Mouse (Mus musculus) urinary bladder, adult 18-20 months (tissue): ENCODE results near the gene Ngb.

Source experiments
- DNase-seq, 2 experiments: peaks; one replicate each; pipeline ENCODE4 v3.0.0; 2022; ENCODE audit warnings: low spot score in 2 of 2, mixed read lengths in 2 of 2

Gene Ngb

DNA sequence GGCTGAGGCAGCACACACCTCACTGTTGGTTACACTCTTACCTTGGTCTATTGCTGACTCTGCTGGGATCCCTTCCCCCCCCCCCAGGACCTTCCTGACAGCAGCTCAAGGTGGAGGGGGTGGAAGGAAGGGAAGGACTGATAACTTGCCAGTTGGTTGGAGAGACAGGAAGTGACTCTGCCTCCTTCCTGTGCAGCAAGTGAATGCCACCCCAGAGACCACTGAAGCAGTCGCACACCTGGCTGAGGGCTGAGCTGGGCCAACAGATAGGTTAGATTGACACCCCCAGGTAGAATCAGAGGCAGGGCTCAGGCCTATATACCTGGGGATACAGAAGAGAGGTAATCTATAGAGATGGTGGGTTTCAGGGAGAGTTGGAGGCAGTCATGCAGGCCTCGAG lies 10.4 kb downstream of the Ngb start:
- DNase-seq: no peak

DNA sequence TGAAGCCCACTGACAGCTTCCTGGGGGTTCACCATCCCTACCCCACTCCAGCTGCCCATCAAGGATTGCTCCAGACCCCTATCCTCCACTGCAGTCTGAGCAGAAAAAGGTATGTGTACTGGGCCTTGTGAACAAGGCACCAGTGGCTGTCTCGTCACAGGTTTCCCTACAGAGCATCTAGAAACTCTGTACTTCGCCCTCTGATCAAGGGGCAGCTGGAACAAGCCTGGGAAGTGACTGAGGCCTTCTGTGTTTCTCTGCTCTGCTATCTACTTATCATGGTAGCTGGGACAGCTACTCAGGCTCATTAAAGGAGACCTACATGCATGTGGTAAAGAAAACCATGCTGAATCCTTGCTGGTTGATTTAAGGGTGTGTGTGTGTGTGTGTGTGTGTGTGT lies 12.6 kb downstream of the Ngb start:
- DNase-seq: no peak

DNA sequence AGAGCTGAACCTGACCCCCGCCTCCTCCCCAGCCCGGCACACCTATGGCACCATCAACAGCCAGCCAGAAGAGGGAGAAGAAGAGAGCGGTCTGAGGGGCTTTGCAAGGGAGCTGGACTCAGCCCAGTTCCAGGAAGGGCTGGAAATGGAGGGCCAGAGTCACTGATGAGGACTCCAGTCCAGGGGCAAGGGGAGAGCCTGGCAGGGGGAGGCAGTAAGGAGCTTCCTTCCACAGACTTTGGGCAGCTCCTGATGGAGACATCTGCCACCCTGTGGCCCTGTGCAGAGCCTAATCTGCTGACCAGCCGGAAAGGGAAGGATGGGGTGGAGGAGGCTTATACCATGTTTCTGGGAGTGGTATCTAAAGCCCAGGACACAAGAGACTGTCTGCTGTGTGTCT lies 13.1 kb downstream of the Ngb start:
- no peak for DNase-seq

DNA sequence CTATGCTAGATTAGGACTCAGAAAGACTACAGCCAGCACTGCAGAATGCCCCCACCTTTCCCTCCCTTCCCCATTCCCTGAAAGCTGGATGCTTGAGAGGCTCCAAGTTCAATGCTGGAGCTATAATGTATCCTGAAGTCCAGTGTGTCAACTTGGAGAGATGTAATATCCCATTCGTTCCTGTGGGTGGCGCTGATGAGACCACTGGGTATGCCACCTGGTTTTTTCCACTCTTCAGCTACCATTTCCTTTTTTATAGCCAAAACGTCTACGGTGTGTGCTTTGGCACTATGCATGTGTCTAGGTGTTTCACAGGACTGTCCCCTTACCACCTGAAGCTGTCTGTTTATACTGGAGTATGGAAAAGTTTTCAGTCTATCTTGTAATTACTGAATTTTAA lies 14.0 kb downstream of the Ngb start:
- no peak for DNase-seq

DNA sequence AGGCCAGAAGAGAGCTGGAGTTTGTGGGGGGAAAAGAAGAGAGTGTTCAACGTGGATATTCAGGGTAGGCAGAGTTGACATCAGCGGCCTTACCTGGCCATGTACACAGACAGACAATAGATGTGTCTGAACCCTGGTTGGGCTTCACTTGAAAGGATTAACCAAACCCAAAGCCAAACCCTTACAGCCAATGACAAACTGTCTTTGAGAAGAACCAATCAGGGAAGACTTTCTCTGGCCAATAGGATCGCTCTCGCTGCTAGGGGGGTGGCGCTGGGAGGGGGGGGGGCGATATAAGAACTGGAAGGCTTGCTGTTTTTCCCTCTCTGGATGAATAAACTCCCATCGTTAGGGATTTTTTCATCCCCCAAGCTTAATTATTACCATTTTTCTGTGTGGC lies 15.1 kb downstream of the Ngb start:
- DNase-seq: no peak

DNA sequence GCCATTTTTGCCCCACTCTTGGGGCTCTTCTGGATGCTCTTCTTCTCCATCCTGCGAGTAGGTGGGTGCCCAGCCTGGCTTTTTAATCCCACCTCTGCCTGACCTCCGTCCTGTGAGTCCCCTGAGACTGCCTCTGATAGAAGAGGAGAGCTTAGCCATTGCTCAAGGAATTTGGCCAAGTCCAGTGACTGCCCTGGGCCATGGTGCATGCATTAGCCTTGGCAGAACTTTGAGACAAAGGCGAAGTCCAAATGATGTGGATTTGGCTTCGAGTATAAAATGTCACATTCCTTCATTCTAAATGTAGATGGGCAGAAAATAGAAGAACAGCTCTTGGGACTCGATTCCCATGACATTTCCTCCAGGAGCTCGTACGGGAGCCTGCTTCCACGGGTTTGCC lies 19.5 kb downstream of the Ngb start:
- DNase-seq: no peak

DNA sequence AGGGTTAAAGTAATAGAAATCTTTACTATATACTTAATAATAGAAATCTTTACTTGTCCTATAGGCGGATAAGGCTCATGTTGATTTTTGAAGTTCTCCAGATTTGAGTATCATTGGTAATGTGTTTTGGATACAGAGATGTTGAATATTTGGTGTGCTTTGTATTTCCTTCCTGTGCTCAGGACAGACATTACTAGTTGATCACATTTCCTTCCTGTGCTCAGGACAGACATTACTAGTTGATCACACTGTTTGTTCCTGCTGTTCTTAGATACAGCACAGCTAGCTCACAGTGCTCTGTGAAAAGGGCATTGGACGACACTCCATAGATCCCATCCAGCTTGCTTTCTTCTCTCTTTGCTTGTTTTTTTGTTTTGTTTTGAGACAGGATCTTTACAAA lies 25.7 kb downstream of the Ngb start:
- DNase-seq: no peak

DNA sequence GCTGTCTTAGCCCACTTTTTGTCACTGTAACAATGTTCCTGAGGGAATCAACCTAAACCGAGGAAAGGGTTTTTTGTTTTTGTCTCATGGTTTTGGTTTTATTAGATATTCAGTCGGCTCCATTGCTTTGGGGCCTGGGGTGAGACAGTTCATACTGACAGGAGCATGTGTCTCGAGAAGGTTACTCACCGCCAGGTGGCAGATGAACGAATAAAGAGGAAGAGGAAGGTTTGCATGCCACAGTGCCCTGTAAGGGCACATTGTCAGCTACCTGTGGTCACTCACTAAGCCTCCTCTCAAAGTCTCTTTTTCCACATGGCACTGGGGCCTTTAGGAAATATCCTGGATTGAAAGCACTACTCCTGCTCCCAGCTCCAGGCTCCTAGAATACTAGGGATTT lies 31.8 kb downstream of the Ngb start:
- no peak for DNase-seq

DNA sequence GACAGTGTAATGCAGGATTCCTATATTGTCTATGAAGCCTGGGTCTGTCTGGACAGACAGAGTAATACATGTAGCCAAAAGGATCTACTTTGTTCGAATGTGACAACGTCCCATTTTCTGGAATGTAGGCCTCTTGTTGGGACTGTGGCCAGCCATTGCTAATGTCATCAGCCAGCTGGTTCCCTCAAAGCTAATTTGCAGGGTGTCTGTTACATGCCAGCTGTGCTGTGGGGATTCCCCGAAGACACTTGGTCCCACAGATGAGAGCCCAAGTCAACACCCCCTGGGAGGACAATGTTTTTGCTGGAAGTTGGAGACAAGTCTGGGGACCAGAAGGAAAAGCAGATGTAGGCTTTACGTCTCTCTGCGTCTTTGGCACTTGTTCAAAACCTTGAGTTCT lies 35.9 kb downstream of the Ngb start:
- no peak for DNase-seq

DNA sequence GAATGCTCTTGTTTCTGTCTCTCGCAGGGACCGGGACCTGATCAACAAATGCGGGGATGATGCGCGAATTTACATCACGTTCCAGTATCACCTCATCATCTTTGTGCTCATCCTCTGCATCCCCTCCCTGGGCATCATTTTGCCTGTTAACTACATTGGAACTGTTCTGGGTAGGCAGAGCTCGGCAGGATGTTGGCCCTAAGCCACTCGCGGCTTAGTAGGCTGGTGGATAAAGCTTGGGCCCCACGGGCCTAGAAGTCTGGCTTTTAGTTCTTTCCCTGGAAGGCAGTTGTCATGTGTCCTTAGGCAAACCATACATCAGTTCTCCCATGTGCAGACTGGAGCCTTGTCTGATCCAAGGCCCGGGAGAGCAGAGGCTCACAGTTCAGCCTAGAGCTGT lies 36.9 kb downstream of the Ngb start:
- no peak for DNase-seq

DNA sequence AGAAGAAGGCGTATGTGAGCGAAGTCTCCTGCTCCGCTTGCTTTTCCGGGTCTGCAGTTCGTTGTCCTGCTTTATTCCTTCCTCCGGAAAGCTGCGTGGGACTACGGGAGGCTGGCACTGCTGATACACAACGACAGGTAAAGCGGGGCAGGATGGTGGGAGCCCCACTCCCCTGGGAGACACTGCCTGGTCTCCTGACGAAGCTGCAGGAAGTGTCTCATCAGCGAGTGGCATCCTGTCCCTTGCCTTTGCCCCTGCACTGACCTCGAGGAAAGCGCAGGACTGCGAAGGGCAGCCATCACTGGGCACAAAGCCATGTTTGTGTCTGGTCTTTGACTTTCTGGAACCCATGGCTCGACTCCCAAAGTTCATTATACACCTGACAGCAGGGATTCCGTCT lies 45.3 kb downstream of the Ngb start:
- DNase-seq: no peak

DNA sequence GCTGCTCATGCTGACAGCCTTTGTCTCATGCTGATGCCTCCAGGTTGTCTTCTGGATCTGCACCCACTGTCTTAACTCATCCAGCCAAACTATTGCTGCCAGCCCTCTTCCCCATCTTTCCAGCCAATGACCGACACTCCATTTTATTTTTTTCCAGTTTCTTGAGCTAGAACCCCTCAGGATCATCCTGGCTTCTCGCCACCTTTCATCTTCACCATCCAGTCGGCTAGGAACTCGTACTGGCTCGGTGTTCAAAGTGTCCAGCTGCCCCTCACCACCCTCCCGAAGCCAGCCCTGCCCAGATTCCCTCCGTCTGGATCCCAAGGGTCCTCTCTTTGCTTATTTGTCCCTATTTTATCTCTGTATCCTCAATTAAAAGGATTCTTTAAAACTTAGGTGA lies 47.5 kb downstream of the Ngb start:
- DNase-seq: no peak

DNA sequence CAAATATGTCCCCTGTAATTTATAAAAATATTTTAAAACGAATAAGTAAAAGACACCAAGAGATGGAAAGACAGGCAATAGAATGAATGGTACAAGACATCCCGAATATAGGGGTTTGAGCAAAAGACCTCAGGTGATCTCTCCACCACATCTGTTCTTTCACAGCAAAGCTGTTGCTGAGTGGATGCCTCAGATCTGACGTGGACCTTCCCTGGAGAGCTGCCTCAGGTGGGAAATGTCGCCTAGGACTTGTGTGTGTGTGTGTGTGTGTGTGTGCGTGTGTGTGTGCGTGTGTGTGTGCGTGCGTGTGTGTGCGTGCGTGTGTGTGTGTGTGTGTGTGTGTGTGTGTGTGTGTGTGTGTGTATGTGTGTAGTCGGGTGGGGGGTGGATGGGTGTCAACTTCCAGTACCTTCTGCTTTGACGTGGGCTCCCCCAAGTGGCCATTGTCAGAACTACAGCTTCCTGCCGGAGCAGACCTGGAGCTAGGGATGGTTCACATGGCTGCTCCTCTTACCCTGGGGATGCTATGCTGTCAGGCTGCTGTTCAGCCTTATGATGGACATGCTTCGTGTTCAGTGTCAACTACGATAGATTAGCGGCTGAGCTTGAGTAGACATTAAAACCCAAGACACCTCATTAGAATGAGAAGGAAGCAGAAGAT lies 49.5 kb downstream of the Ngb start:
- peak; percentile 42 to 79 for DNase-seq

DNA sequence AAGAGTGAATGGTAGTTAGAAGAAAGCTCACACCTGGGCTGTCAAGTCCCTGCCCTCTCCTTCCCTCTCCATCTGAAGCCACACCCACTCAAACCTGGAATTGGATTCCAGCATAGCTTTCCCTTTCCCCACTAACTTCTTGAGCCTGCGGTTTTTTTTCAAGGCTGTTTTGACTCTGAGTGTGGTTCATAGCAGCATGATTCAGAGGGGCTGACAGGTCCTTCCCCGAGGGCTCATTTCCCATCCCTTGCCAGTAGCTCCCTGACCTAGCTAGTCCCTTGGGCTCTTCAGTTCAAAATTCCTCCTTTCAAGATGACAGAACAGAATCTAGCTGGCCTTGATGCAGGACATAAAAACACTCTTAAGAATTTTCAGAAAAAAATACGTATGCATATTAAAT lies 54.8 kb downstream of the Ngb start:
- no peak for DNase-seq
